Mouse (Mus musculus) liver, embryonic 14.5 days (tissue): ENCODE measurements around the gene Gorasp2.

Experiments
- CTCF ChIP-seq: IDR thresholded peaks from 2 replicates; pipeline ENCODE4 v1.5.1; 2016; ENCODE audit warnings: antibody characterized with exemption, low read depth, control low read depth
- EP300 ChIP-seq: IDR thresholded peaks from 2 replicates; pipeline ENCODE4 v1.6.1; 2016; ENCODE audit warnings: antibody characterized with exemption, low read depth

GRCm38 (mm10) chr2:70723610-70724243 lies 62.4 kb downstream of the Gorasp2 start:
- no peak for TF ChIP-seq CTCF
- TF ChIP-seq EP300: no peak
